12 mouse cellular contexts compared by ENCODE assay signal in genomic region chr9:56701394-56701793, GRCm38 (mm10).
DNase-seq lines count a peak whose midpoint lies in the region; ATAC-seq lines count a peak whose summit lies in the region.
"Had no signal": no experiment of that assay in that cellular context is flagged by ENCODE, and none has a peak within 500 bp of the region (broad histone marks: within the 10 kb centered on the region; RNA-seq: fewer than 3 reads in every experiment).

No protein-coding gene starts in this region.

- H3K9me3 ChIP-seq in hindbrain, embryonic 16.5 days (ENCODE audit: control insufficient read depth, low read length): no peaks in the 10 kb centered on the region
- H3K9me3 ChIP-seq in kidney, embryonic 14.5 days (ENCODE audit: control insufficient read depth, low read length): peaks cover 3% of the 10 kb centered on the region; the same call in 1 of the 2 replicates

- 50% methylated on average over 3 of the region's 3 CpGs for WGBS in hindbrain, embryonic 16.5 days
- 71% methylated on average over 3 of the region's 3 CpGs for WGBS in kidney, embryonic 14.5 days

- H3K4me3 ChIP-seq in hindbrain, embryonic 16.5 days (ENCODE audit: low read length): no peak overlapping the region
- H3K4me3 ChIP-seq in kidney, embryonic 14.5 days (ENCODE audit: low read length): no peak overlapping the region

- H3K4me1 ChIP-seq in hindbrain, embryonic 16.5 days (ENCODE audit: control insufficient read depth, insufficient read depth, low read depth, low read length): peaks cover 13% of the 10 kb centered on the region
- H3K4me1 ChIP-seq in kidney, embryonic 14.5 days (ENCODE audit: control insufficient read depth, insufficient read depth, low read length): peaks cover 3% of the 10 kb centered on the region; the same call in 1 of the 2 replicates

- no peaks in the 10 kb centered on the region for H3K36me3 ChIP-seq in hindbrain, embryonic 16.5 days (ENCODE audit: control insufficient read depth, insufficient read depth, low read length)
- no peaks in the 10 kb centered on the region for H3K36me3 ChIP-seq in kidney, embryonic 14.5 days (ENCODE audit: control insufficient read depth, insufficient read depth, low read length)

- H3K27ac ChIP-seq in hindbrain, embryonic 16.5 days (ENCODE audit: low read depth, low read length): no peak overlapping the region
- H3K27ac ChIP-seq in kidney, embryonic 14.5 days (ENCODE audit: low read depth, low read length): no peak overlapping the region

- peak; percentile 76 for ATAC-seq in hindbrain, embryonic 16.5 days
- ATAC-seq in kidney, embryonic 14.5 days (ENCODE audit: low FRiP score, low TSS enrichment): no peak
- ATAC-seq: activated CD4-positive, CD25-positive, alpha-beta regulatory T cell, adult 4 months had no signal

- H3K4me2 ChIP-seq in hindbrain, embryonic 16.5 days (ENCODE audit: low read length): no peak overlapping the region
- H3K4me2 ChIP-seq in kidney, embryonic 14.5 days (replicated peaks; ENCODE audit: low read depth, low read length): no peak overlapping the region

- H3K9ac ChIP-seq in hindbrain, embryonic 16.5 days (ENCODE audit: low read depth, low read length): no peak overlapping the region
- no peak overlapping the region for H3K9ac ChIP-seq in kidney, embryonic 14.5 days (ENCODE audit: low read depth, low read length)

- no peaks in the 10 kb centered on the region for H3K27me3 ChIP-seq in hindbrain, embryonic 16.5 days (replicated peaks; ENCODE audit: control insufficient read depth, insufficient read depth, low read length)
- H3K27me3 ChIP-seq in kidney, embryonic 14.5 days (ENCODE audit: control insufficient read depth, insufficient read depth, low read length): no peaks in the 10 kb centered on the region

- DNase-seq in layer of hippocampus, postnatal 10 days (ENCODE audit: low spot score in 2 of 2): peak; percentile 75 to 76
- DNase-seq in layer of hippocampus, adult 18-20 months (ENCODE audit: low spot score in 2 of 2): no peak
- peak; percentile 4 for DNase-seq in NIH3T3 (ENCODE audit: low read depth)
- DNase-seq in adrenal gland, postnatal 10 days: peak; percentile 76
- DNase-seq in thymus, postnatal 25 days: no peak
- DNase-seq: cerebellum, adult 18-20 months; heart, postnatal 14 days; kidney, adult 8-10 months; lung, postnatal 10 days had no signal

Comparison
In these comparisons a context has a peak if more than half of its experiments do, and no peak if none do; other contexts are left out.
1. DNase-seq: peak in layer of hippocampus, postnatal 10 days (2 of 2), NIH3T3 (single experiment) and adrenal gland, postnatal 10 days (single experiment); none in layer of hippocampus, adult 18-20 months (0 of 2) and thymus, postnatal 25 days (single experiment).